Mouse (Mus musculus): ENCODE data around the gene Pfn5. TPM values are rescaled to one million over a fixed set of nuclear protein-coding genes. Genes with fewer than 3 reads are reported as not detected.
"Not testable (repeated sequence)": the region's sequence is repeated elsewhere in the genome, so short reads cannot be mapped to it uniquely, and the experiment has no call there.

The Pfn5 gene
- not detected in 2 replicates for polyA plus RNA-seq (2011; ENCODE audit: insufficient read depth, insufficient read length, low read depth, missing spikeins)

DNA sequence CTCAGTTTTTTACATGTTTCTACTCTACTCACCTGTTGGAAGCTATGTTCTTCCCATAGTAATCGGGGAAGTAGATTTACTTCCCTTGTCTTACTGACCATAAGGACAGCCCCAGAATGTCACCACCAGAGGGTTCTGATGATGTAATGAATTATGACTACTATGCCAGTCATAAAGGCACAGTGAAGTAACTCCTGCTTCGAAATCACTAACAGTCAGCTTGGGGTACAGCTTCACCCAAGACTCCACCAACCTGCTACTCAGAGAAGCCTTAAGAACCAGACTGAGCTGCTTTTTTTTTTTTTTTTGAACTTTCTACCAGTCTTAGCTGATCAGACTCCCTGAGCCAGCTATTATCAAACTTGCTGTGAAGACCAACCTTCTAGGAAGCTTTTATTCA lies at the start of gene Pfn5, which contains the start of gene Asb12:
Gene Pfn5, plus strand, starts transcription at position 218 of the 400 bp plus-strand sequence.
Gene Asb12, minus strand, starts transcription at position 101 of the 400 bp plus-strand sequence.
- TF ChIP-seq POLR2A (IDR thresholded peaks at IDR 0.05; ENCODE audit: insufficient read depth, low read length) (no peak), CTCF (IDR thresholded peaks at IDR 0.05; ENCODE audit: low read depth, low read length) (no peak), EP300 (IDR thresholded peaks at IDR 0.05; ENCODE audit: insufficient read depth, low read depth, low read length) (no peak)
- Histone ChIP-seq H3K4me3 (ENCODE audit: low read depth, low read length) (no peak within 1 kb of the TSS), H3K27ac (ENCODE audit: insufficient read depth, low read length) (no peak within 1 kb of the TSS), H3K36me3 (ENCODE audit: control insufficient read depth, insufficient read depth, low read length, poor library complexity, severe bottlenecking) (no peaks in the 10 kb centered on the region), H3K9me3 (replicated peaks; ENCODE audit: control insufficient read depth, insufficient read depth, low read length, poor library complexity, severe bottlenecking) (no peaks in the 10 kb centered on the region), H3K27me3 (ENCODE audit: control insufficient read depth, insufficient read depth, low read length, poor library complexity, severe bottlenecking) (no peaks in the 10 kb centered on the region), H3K9ac (ENCODE audit: low read depth, poor library complexity, severe bottlenecking) (no peak within 1 kb of the TSS), H3K4me1 (ENCODE audit: control insufficient read depth, insufficient read depth, low read length) (no peaks in the 10 kb centered on the region)

DNA sequence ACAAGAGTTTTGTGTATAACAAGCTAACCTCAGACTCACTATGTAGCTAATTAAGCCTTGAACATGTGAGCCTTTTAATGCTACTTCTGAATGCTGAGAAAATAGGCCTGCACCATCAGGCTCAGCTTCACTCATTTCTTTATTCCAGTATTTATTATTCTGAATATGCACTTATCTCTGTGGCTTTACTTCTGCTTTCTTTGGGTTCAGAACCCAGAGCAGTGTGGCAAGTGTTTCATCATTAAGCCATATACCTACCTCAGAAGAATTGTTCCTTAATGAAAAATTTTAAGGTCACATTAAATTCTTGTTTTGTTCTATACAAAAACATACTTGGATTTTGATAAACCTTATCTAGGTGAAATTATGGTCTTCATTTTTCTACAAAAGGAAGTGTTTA lies 34.0 kb upstream of the Pfn5 start:
- no peaks in the 10 kb centered on the region for H3K9me3 ChIP-seq (replicated peaks; ENCODE audit: control insufficient read depth, insufficient read depth, low read length, poor library complexity, severe bottlenecking)
- H3K9ac ChIP-seq (ENCODE audit: low read depth, poor library complexity, severe bottlenecking) = no peak overlapping the region
- no peaks in the 10 kb centered on the region for H3K27me3 ChIP-seq (ENCODE audit: control insufficient read depth, insufficient read depth, low read length, poor library complexity, severe bottlenecking)
- TF ChIP-seq POLR2A (IDR thresholded peaks at IDR 0.05; ENCODE audit: insufficient read depth, low read length) (no peak), EP300 (IDR thresholded peaks at IDR 0.05; ENCODE audit: insufficient read depth, low read depth, low read length) (no peak), CTCF (IDR thresholded peaks at IDR 0.05; ENCODE audit: low read depth, low read length) (no peak)
- H3K27ac ChIP-seq (ENCODE audit: insufficient read depth, low read length) = no peak overlapping the region
- no peak overlapping the region for H3K4me3 ChIP-seq (ENCODE audit: low read depth, low read length)
- H3K36me3 ChIP-seq (ENCODE audit: control insufficient read depth, insufficient read depth, low read length, poor library complexity, severe bottlenecking) = no peaks in the 10 kb centered on the region
- no peaks in the 10 kb centered on the region for H3K4me1 ChIP-seq (ENCODE audit: control insufficient read depth, insufficient read depth, low read length)

DNA sequence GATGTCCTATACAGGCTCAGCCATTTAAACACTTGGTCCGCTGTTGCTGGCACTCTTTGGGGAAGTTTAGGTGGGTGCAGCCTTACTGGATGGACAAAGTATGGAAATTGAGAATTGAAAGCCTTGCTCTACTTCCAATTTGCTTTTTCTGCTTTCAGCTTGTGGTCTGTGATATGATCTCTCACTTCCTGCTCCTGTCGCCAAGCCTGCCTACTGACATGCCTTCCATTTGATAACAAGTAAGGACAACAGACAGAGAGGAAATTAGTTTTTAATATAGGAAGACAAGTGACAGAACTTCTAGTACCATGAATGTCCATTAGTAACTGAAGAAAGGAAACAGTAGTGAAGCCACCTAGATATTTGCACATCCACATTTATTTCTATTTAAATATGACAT lies 32.7 kb upstream of the Pfn5 start:
- no peaks in the 10 kb centered on the region for H3K4me1 ChIP-seq (ENCODE audit: control insufficient read depth, insufficient read depth, low read length)
- no peaks in the 10 kb centered on the region for H3K9me3 ChIP-seq (replicated peaks; ENCODE audit: control insufficient read depth, insufficient read depth, low read length, poor library complexity, severe bottlenecking)
- no peak overlapping the region for H3K9ac ChIP-seq (ENCODE audit: low read depth, poor library complexity, severe bottlenecking)
- no peak overlapping the region for H3K27ac ChIP-seq (ENCODE audit: insufficient read depth, low read length)
- TF ChIP-seq CTCF (IDR thresholded peaks at IDR 0.05; ENCODE audit: low read depth, low read length) = no peak
- no peak for TF ChIP-seq POLR2A (IDR thresholded peaks at IDR 0.05; ENCODE audit: insufficient read depth, low read length)
- TF ChIP-seq EP300 (IDR thresholded peaks at IDR 0.05; ENCODE audit: insufficient read depth, low read depth, low read length) = no peak
- no peak overlapping the region for H3K4me3 ChIP-seq (ENCODE audit: low read depth, low read length)
- no peaks in the 10 kb centered on the region for H3K36me3 ChIP-seq (ENCODE audit: control insufficient read depth, insufficient read depth, low read length, poor library complexity, severe bottlenecking)
- H3K27me3 ChIP-seq (ENCODE audit: control insufficient read depth, insufficient read depth, low read length, poor library complexity, severe bottlenecking) = no peaks in the 10 kb centered on the region

DNA sequence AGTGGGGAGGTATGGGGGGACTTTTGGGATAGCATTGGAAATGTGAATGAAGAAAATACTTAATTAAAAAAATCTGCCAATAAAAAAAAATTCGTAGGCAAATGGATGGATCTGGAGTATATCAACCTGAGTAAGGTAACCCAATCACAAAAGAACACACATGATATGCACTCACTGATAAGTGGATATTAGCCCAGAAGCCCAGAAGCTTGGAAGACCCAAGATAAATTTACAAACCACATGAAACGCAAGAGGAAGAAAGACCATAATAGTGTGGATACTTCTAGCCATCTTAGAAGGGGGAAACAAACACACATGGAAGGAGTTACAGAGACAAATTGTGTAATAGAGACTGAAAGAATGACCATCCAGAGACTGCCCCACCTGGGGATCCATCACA lies 22.4 kb upstream of the Pfn5 start:
- H3K4me3 ChIP-seq (ENCODE audit: low read depth, low read length); H3K27ac ChIP-seq (ENCODE audit: insufficient read depth, low read length); H3K36me3 ChIP-seq (ENCODE audit: control insufficient read depth, insufficient read depth, low read length, poor library complexity, severe bottlenecking); H3K4me1 ChIP-seq (ENCODE audit: control insufficient read depth, insufficient read depth, low read length); H3K27me3 ChIP-seq (ENCODE audit: control insufficient read depth, insufficient read depth, low read length, poor library complexity, severe bottlenecking); H3K9ac ChIP-seq (ENCODE audit: low read depth, poor library complexity, severe bottlenecking); H3K9me3 ChIP-seq (replicated peaks; ENCODE audit: control insufficient read depth, insufficient read depth, low read length, poor library complexity, severe bottlenecking): not testable (repeated sequence)

GRCm38 (mm10) chrX:95554321-95554720 lies 3.6 kb upstream of the Pfn5 start:
- Histone ChIP-seq H3K9ac (ENCODE audit: low read depth, poor library complexity, severe bottlenecking) (no peak overlapping the region), H3K4me1 (ENCODE audit: control insufficient read depth, insufficient read depth, low read length) (no peaks in the 10 kb centered on the region), H3K4me3 (ENCODE audit: low read depth, low read length) (no peak overlapping the region), H3K36me3 (ENCODE audit: control insufficient read depth, insufficient read depth, low read length, poor library complexity, severe bottlenecking) (no peaks in the 10 kb centered on the region), H3K27ac (ENCODE audit: insufficient read depth, low read length) (no peak overlapping the region), H3K9me3 (replicated peaks; ENCODE audit: control insufficient read depth, insufficient read depth, low read length, poor library complexity, severe bottlenecking) (no peaks in the 10 kb centered on the region), H3K27me3 (ENCODE audit: control insufficient read depth, insufficient read depth, low read length, poor library complexity, severe bottlenecking) (no peaks in the 10 kb centered on the region)
- no peak for TF ChIP-seq EP300 (IDR thresholded peaks at IDR 0.05; ENCODE audit: insufficient read depth, low read depth, low read length)
- no peak for TF ChIP-seq POLR2A (IDR thresholded peaks at IDR 0.05; ENCODE audit: insufficient read depth, low read length)
- no peak for TF ChIP-seq CTCF (IDR thresholded peaks at IDR 0.05; ENCODE audit: low read depth, low read length)

GRCm38 (mm10) chrX:95600609-95601008 lies 42.7 kb downstream of the Pfn5 start:
- Histone ChIP-seq H3K4me3 (ENCODE audit: low read depth, low read length) (no peak overlapping the region), H3K9me3 (replicated peaks; ENCODE audit: control insufficient read depth, insufficient read depth, low read length, poor library complexity, severe bottlenecking) (no peaks in the 10 kb centered on the region), H3K9ac (ENCODE audit: low read depth, poor library complexity, severe bottlenecking) (no peak overlapping the region), H3K27ac (ENCODE audit: insufficient read depth, low read length) (no peak overlapping the region), H3K27me3 (ENCODE audit: control insufficient read depth, insufficient read depth, low read length, poor library complexity, severe bottlenecking) (no peaks in the 10 kb centered on the region), H3K36me3 (ENCODE audit: control insufficient read depth, insufficient read depth, low read length, poor library complexity, severe bottlenecking) (no peaks in the 10 kb centered on the region), H3K4me1 (ENCODE audit: control insufficient read depth, insufficient read depth, low read length) (no peaks in the 10 kb centered on the region)
- TF ChIP-seq POLR2A (IDR thresholded peaks at IDR 0.05; ENCODE audit: insufficient read depth, low read length) (no peak), EP300 (IDR thresholded peaks at IDR 0.05; ENCODE audit: insufficient read depth, low read depth, low read length) (no peak), CTCF (IDR thresholded peaks at IDR 0.05; ENCODE audit: low read depth, low read length) (no peak)

Other genes starting within 250 kb of the Pfn5 start
- 10.9 and 11.2 TPM in 2 replicates for gene Amer1, start 113.2 kb upstream of the Pfn5 start, polyA plus RNA-seq (2011; ENCODE audit: insufficient read depth, insufficient read length, low read depth, missing spikeins)
- gene Asb12, start 117 bp upstream of the Pfn5 start, polyA plus RNA-seq (2011; ENCODE audit: insufficient read depth, insufficient read length, low read depth, missing spikeins) = not detected in 2 replicates
- 11.2 TPM in 2 replicates for gene Zc4h2, start 100.4 kb downstream of the Pfn5 start, polyA plus RNA-seq (2011; ENCODE audit: insufficient read depth, insufficient read length, low read depth, missing spikeins)
- 0.51 and 0.91 TPM in 2 replicates for gene Zc3h12b, start 153.6 kb downstream of the Pfn5 start, polyA plus RNA-seq (2011; ENCODE audit: insufficient read depth, insufficient read length, low read depth, missing spikeins)

Measured in ES-Bruce4 (cell line).